Mouse (Mus musculus) bone marrow, adult 2 months (tissue): Measurements from ENCODE around the gene Dennd2c.

Experiments used
- CTCF ChIP-seq: fragments of 200-500 bp; IDR thresholded peaks from 2 replicates; pipeline ENCODE4 v1.5.1; 2011; ENCODE audit warnings: low read length, control low read depth; ENCODE audit not compliant: control insufficient read depth, insufficient read depth
- POLR2A ChIP-seq: fragments of 200-500 bp; IDR thresholded peaks from 2 replicates; pipeline ENCODE4 v1.6.1; 2011; ENCODE audit warnings: low read depth, mild to moderate bottlenecking, control low read depth, low read length, borderline replicate concordance; ENCODE audit not compliant: control insufficient read depth

GRCm38 (mm10) chr3:103130236-103130751 lies 27.9 kb downstream of the Dennd2c start:
- no peak for TF ChIP-seq CTCF
- TF ChIP-seq POLR2A = no peak; the same call in 1 of the 2 replicates
